Mouse (Mus musculus) c-Kit-negative CD71-positive TER-119-positive erythroid progenitor cells, embryonic 14.5 days (primary cell): ENCODE measurements around the gene Vmn2r56.
"Not testable (repeated sequence)": the region's sequence is repeated elsewhere in the genome, so short reads cannot be mapped to it uniquely, and the experiment has no call there.

Source experiments
- DNase-seq: peaks from one replicate; pipeline ENCODE4 v3.0.0-alpha.2; 2013; ENCODE audit warnings: low read depth, low spot score

Vmn2r56 gene

DNA sequence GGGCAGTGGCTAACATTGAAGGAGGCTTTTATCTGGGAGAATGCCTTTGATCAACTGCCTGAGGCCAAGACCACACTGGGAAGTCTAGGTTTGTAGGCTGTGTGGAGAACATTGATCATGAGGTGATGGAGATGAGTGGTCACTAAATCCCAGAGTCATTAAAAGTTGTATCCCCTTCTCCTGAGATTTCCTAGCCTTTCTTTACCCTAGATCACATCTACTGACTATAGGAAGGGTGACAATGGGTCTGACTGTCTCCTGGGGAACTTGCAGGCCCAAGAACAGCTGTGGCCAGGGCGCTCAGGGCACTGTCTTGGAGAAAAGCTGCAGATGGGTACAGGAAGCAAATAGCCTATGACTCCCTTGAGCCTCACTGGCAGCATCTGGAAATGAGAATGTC is at the start of gene Vmn2r56:
TSS of gene Vmn2r56 (minus strand) at position 101 of the 400 bp plus-strand sequence.
- no peak for DNase-seq

DNA sequence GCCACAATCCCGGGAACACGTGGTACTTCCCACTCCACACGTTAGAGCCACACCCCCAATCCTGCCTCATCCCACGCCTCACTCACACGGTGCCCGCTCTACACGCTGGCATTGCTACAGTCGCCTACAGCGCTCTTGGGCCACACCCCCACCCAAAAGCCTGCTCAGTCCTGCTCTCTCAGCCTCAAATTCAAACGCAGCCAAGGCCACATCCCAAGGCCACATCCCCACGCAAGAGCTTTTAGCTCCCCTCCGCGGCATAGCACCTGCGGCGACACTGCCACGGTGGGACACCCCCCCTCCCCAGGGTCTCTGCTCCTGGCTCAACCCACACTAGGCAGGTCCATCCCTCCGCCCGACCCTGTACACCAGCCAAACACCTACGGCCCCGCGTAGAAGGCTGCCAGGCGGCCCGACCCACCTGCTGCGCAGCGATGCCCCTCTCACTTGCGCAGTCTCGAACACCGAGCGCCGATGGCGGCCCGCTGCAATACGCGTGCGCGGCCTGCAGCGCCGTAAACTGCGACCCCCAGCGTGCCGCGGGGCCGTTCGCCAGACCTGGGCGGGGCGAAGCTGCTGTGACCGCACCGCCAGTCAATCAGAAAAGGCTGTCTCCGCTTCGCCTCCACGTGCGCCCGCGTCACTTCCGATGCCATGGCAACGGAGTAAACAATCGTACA is 45.5 kb upstream of the Vmn2r56 start:
- DNase-seq = no peak

DNA sequence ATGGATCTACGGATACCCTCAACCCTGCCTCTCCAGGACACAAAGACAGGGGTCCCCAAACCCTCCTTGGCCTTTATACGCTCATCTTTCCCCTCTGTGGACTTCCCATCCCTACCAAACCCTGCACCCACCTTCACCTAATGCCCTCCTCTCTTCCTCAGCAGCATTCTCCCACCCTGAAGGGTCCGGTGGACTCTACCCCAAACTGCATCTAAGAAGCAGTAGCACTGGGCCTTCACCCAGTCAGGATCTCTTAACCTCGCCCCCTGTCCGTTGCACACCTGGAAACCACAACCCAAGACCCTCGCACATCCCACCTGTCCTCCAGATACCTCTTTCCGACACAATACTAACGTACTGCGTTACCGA is 45.0 kb upstream of the Vmn2r56 start:
- no peak for DNase-seq

DNA sequence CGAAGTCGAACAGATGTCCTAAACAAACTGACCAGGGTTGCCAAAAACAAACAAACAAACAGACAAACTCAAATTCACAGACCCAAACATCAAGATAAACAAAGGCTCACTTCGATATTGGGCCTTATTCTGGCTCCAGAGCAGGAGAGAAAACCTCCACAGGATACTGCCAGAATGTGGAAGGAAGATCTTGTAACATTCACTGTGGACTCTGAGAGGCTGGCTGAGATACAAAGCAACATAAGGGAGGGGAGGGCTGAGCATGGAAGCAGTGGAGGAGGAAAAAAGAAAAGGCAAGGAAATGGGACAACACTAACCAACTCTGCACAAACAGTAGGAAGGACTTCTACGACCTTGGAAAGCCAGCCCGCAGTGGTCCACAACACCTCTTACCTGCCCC is 44.3 kb upstream of the Vmn2r56 start:
- DNase-seq = no peak

DNA sequence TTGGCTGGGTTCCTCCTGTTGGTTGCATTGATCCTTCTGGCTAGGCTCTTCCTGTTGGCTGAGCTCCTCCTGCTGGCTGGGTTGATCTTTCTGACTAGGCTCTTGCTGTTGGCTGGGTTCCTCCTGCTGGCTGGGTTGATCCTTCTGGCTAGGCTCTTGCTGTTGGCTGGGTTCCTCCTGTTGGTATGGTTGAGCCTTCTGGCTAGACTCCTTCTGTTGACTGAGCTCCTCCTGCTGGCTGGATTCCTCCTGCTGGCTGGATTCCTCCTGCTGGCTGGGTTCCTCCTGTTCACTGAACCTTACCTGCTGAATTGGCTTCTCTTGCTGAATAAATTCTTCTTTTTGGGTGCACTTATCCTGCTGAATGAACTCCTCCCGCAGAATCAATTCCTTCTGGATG is 39.8 kb upstream of the Vmn2r56 start:
- DNase-seq = no peak

DNA sequence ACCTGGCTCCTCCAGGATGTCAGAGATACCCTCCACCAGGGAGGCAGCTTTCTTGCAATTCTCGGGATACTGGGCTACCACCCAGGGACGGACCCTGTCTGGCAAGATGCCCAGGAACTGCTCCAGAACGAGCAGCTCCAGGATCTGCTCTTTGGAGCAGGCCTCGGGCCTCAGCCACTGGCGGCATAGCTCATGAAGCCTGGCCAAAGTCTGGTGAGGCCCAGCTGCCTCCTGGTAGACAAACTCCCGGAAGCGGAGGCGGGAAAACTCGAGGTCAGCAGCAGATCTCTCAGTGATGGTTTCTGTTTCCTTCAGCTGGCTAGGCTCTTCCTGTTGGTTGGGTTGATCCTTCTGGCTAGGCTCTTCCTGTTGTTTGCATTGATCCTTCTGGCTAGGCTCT is 39.3 kb upstream of the Vmn2r56 start:
- DNase-seq = no peak

DNA sequence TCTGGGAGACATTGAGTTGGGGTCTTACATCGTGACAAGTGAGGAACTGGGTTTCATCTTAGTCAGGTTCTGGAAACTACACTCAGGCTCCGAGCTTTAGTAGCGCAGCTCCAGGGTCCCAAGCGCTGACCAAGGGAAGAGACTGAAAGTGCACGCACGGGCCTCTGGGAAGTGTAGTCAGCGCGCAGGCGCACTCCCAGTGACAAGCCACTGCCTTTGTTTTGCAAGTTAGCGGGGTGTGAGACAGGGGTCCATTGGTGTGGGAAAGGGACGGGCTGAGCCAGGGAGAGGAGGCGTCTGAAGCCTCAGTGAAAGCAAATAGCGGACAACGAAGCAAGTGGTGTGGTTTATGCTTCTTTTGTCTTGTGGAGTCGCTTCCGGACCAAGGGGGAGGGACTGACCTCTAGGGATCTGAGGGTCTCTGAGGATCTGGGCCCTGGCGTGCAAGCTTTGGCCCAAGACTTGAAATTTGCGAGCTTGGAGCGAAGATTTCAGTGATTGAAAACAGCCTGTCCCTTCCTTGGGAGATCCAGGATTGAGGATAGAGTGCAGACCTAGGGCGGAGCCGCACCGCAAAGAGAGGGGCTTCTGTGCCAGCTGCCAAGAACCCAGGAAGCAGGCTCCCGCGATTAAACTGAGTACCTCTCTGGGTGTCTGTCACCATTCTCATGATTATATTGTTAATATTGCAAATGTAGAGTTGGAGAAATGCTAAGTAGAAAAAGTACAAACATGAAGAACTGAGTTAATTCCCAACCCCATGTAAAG is 14.8 kb upstream of the Vmn2r56 start:
- no peak for DNase-seq

DNA sequence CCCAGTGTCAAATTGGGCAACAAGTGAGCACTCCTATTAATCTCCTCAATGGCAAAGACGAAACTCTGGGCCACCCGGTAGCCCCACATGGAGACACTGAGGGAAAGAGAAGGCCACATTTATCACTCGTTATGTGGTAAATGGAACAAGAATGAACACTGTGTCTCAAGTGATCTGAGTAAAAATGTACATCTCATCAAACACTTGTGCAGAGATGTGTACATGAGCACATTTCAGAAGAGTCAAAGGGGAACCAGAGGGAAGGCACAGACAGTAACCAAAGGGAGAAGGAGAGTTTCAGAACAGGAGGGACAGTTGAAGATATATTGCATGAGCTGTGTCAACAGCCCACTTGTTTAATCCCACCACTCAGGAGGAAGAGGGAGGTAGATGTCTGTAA is 49.9 kb downstream of the Vmn2r56 start, which contains the start of gene Vmn2r55:
TSS of gene Vmn2r55 (minus strand) at position 101 of the 400 bp plus-strand sequence.
- not testable (repeated sequence) for DNase-seq

DNA sequence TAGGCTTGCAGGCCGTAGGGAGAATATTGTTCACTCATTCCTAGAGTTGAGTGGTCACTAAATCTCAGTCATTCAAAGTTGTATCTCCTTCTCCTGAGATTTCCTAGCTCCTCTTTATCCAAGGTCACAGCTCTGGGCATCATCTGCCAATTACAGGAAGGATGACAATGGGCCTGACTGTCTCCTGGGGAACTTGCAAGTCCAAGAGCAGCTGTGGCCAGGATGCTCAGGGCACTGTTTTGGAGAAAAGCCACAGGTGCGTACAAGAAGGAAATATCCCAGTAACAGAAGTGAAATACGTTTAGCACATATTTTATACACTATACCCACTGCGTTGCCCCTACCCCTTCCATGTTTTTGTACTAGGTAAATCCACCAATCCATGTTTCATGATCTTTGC is 94.6 kb downstream of the Vmn2r56 start, which contains the start of gene Vmn2r54:
TSS of gene Vmn2r54 (minus strand) at position 101 of the 400 bp plus-strand sequence.
- not testable (repeated sequence) for DNase-seq
